Comparison of ENCODE assay signal across 13 mouse cellular contexts in the genomic region with DNA sequence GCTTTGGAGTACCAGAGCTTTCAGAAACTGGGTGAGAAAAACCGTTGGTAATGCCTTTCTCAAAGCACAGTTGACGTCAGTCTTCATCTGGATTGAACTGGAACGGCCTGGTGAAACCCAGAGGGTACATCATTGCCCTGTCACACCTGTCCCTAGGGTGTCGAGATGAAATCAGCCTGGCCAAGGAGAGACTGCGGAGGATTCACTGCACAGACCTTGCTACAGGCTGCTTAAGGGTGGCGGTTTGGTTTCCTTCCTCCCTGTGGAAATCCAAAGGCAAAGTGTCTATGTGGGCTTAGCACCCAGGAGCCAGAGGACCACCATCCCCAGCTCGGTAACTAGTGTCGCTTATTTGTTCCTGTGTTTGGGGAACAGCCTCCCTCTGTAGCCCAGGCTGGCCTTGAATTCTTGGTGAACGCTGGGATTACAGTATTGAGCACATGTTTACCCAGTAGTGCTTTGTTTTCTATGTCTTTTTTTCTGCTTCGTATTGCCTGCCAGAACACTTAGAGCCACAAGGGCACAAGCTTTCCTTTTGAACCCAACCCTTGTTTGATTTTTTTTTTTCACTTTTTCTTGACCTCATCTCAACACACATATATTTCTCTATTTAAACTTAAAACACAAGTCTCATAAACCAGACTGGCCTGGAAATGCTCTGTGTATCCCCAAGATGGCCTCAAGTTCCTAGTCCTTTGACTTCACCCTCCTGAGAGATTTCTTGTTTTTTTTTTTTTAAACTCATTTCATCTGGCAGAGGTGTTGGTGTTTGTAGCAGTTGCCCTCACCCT. TPM values are rescaled to one million over a fixed set of nuclear protein-coding genes. Genes with fewer than 3 reads are reported as not detected.
DNase-seq lines count a peak whose midpoint lies in the region; ATAC-seq and TF ChIP-seq lines count a peak whose summit lies in the region.
"Had no signal": no experiment of that assay in that cellular context is flagged by ENCODE, and none has a peak within 500 bp of the region (broad histone marks: within the 10 kb centered on the region; RNA-seq: fewer than 3 reads in every experiment).

A gene (plus strand): TSS at position 60 of the 791 bp plus-strand sequence.

- DNase-seq in liver, postnatal 0 days: no peak
- peak; percentile 66 to 68 for DNase-seq in thymus, postnatal 36 days
- no peak for DNase-seq in left cerebral cortex, postnatal 4 days
- DNase-seq in hindbrain, embryonic 10.5 days (ENCODE audit: low spot score): no peak
- DNase-seq: cerebellum, adult 2 months; kidney, adult 9 months had no signal

- TF ChIP-seq CTCF in liver, postnatal 0 days (IDR thresholded peaks at IDR 0.05; ENCODE audit: low read depth): no peak

- no peaks in the 10 kb centered on the region for H3K9me3 ChIP-seq in liver, postnatal 0 days (ENCODE audit: low read length)
- H3K9me3 ChIP-seq in liver, embryonic 12.5 days (replicated peaks): no peaks in the 10 kb centered on the region
- H3K9me3 ChIP-seq in kidney, embryonic 15.5 days (replicated peaks): no peaks in the 10 kb centered on the region
- H3K9me3 ChIP-seq in hindbrain, embryonic 10.5 days: no peaks in the 10 kb centered on the region
- H3K9me3 ChIP-seq: hindbrain, embryonic 15.5 days; liver, embryonic 15.5 days had no signal

- H3K27ac ChIP-seq in liver, postnatal 0 days (ENCODE audit: low read depth): peak within 1 kb of the TSS; percentile 62
- H3K27ac ChIP-seq in liver, embryonic 12.5 days: no peak within 1 kb of the TSS
- no peak within 1 kb of the TSS for H3K27ac ChIP-seq in kidney, embryonic 15.5 days
- H3K27ac ChIP-seq in hindbrain, embryonic 10.5 days: no peak within 1 kb of the TSS
- H3K27ac ChIP-seq: heart, adult 2 months; hindbrain, embryonic 15.5 days; liver, embryonic 15.5 days had no signal

- peak within 1 kb of the TSS; percentile 38 for H3K4me2 ChIP-seq in liver, postnatal 0 days (ENCODE audit: low read depth, low read length)
- H3K4me2 ChIP-seq in liver, embryonic 12.5 days: no peak within 1 kb of the TSS
- no peak within 1 kb of the TSS for H3K4me2 ChIP-seq in kidney, embryonic 15.5 days
- H3K4me2 ChIP-seq: hindbrain, embryonic 15.5 days; liver, embryonic 15.5 days had no signal

- no peak for TF ChIP-seq EP300 in liver, postnatal 0 days (IDR thresholded peaks at IDR 0.05; ENCODE audit: low read depth)

- H3K9ac ChIP-seq in liver, postnatal 0 days (replicated peaks): no peak within 1 kb of the TSS
- H3K9ac ChIP-seq in liver, embryonic 12.5 days: no peak within 1 kb of the TSS
- no peak within 1 kb of the TSS for H3K9ac ChIP-seq in kidney, embryonic 15.5 days
- H3K9ac ChIP-seq: hindbrain, embryonic 15.5 days; liver, embryonic 15.5 days had no signal

- H3K4me3 ChIP-seq in liver, postnatal 0 days (ENCODE audit: low read depth, low read length): no peak within 1 kb of the TSS
- no peak within 1 kb of the TSS for H3K4me3 ChIP-seq in liver, embryonic 12.5 days
- H3K4me3 ChIP-seq in kidney, embryonic 15.5 days (replicated peaks): no peak within 1 kb of the TSS
- no peak within 1 kb of the TSS for H3K4me3 ChIP-seq in hindbrain, embryonic 10.5 days
- H3K4me3 ChIP-seq: heart, adult 2 months; hindbrain, embryonic 15.5 days; liver, embryonic 15.5 days had no signal

- no peaks in the 10 kb centered on the region for H3K27me3 ChIP-seq in liver, postnatal 0 days (ENCODE audit: insufficient read depth, low read length)
- no peaks in the 10 kb centered on the region for H3K27me3 ChIP-seq in liver, embryonic 12.5 days (replicated peaks)
- no peaks in the 10 kb centered on the region for H3K27me3 ChIP-seq in kidney, embryonic 15.5 days
- no peaks in the 10 kb centered on the region for H3K27me3 ChIP-seq in hindbrain, embryonic 10.5 days (ENCODE audit: insufficient read depth, poor library complexity, severe bottlenecking)
- H3K27me3 ChIP-seq: hindbrain, embryonic 15.5 days; liver, embryonic 15.5 days had no signal

- intact Hi-C loops in left cerebral cortex, postnatal 4 days (cut with DNase I): no loop called here

- 47% methylated on average over 10 of the region's 10 CpGs for WGBS in liver, postnatal 0 days (ENCODE audit: insufficient replicate concordance)
- WGBS in liver, embryonic 12.5 days (ENCODE audit: insufficient replicate concordance): 54% methylated on average over 10 of the region's 10 CpGs
- WGBS in kidney, embryonic 15.5 days: 85% methylated on average over 10 of the region's 10 CpGs
- 82% methylated on average over 10 of the region's 10 CpGs for WGBS in hindbrain, embryonic 10.5 days

- peaks cover 2% of the 10 kb centered on the region; the same call in 1 of the 2 replicates for H3K4me1 ChIP-seq in liver, postnatal 0 days (ENCODE audit: insufficient read depth)
- peaks cover 16% of the 10 kb centered on the region; the same call in 1 of the 2 replicates for H3K4me1 ChIP-seq in liver, embryonic 12.5 days
- peaks cover 16% of the 10 kb centered on the region for H3K4me1 ChIP-seq in kidney, embryonic 15.5 days
- peaks cover 12% of the 10 kb centered on the region; the same call in 1 of the 2 replicates for H3K4me1 ChIP-seq in hindbrain, embryonic 10.5 days (replicated peaks)
- H3K4me1 ChIP-seq: hindbrain, embryonic 15.5 days had no signal

- peak; percentile 43; the same call in 1 of the 2 replicates for ATAC-seq in liver, postnatal 0 days
- ATAC-seq in liver, embryonic 12.5 days: no peak
- ATAC-seq in activated CD4-positive, CD25-positive, alpha-beta regulatory T cell, adult 4 months: peak; percentile 4
- no peak for ATAC-seq in monocyte, adult 5-6 weeks (replicated peaks; ENCODE audit: insufficient number of reproducible peaks, low FRiP score, low TSS enrichment, poor library complexity, severe bottlenecking)
- no peak for ATAC-seq in kidney, embryonic 15.5 days (replicated peaks; ENCODE audit: low FRiP score)

- H3K36me3 ChIP-seq in liver, postnatal 0 days (replicated peaks; ENCODE audit: insufficient read depth, low read length): no peaks in the 10 kb centered on the region
- H3K36me3 ChIP-seq in liver, embryonic 12.5 days: no peaks in the 10 kb centered on the region
- no peaks in the 10 kb centered on the region for H3K36me3 ChIP-seq in kidney, embryonic 15.5 days
- H3K36me3 ChIP-seq in hindbrain, embryonic 10.5 days: no peaks in the 10 kb centered on the region
- H3K36me3 ChIP-seq: hindbrain, embryonic 15.5 days; liver, embryonic 15.5 days had no signal

RNA-seq across cellular contexts. Expression of the gene that starts here (rescaled TPM):
- polyA plus RNA-seq in liver, postnatal 0 days (2015; fragmentation: Nextera tagmentation; extraction: Ambion mirVana): 4.3 and 5.1 TPM in 2 replicates
- 2.1 and 2.5 TPM in 2 replicates for polyA plus RNA-seq in liver, embryonic 12.5 days (2016; fragmentation: Nextera tagmentation; extraction: Ambion mirVana)
- polyA plus RNA-seq in activated CD4-positive, CD25-positive, alpha-beta regulatory T cell, adult 4 months (2017; shearing (Covaris generic)): 100 to 1,000 TPM; 233 to 235 TPM
- 33.3 to 42.9 TPM (median 38.6 TPM) in 3 replicates for total RNA-seq in monocyte, adult 5-6 weeks (2017)
- polyA plus RNA-seq in kidney, embryonic 15.5 days (2015; fragmentation: Nextera tagmentation; extraction: Ambion mirVana): 0.50 and 0.78 TPM in 2 replicates
- total RNA-seq in left cerebral cortex, postnatal 4 days (2021): under 1 TPM; 0.30 to 0.42 TPM
- polyA plus RNA-seq in hindbrain, embryonic 10.5 days (2016; fragmentation: Nextera tagmentation; extraction: Ambion mirVana): 0.44 and 0.52 TPM in 2 replicates

Comparison
In these comparisons a context has a peak if more than half of its experiments do, and no peak if none do; other contexts are left out.
1. RNA of the gene that starts here (total RNA-seq): 33.3 to 42.9 TPM in monocyte, adult 5-6 weeks; 0.30 to 0.42 TPM in left cerebral cortex, postnatal 4 days; every median in the first group is over 10 times any median in the second.
2. RNA of the gene that starts here (polyA plus RNA-seq): 233 to 235 TPM in activated CD4-positive, CD25-positive, alpha-beta regulatory T cell, adult 4 months; 4.3 to 5.1 TPM in liver, postnatal 0 days, 2.1 to 2.5 TPM in liver, embryonic 12.5 days, 0.50 to 0.78 TPM in kidney, embryonic 15.5 days and 0.44 to 0.52 TPM in hindbrain, embryonic 10.5 days; every median in the first group is over 10 times any median in the second.
3. ATAC-seq: peak in liver, postnatal 0 days (single experiment) and activated CD4-positive, CD25-positive, alpha-beta regulatory T cell, adult 4 months (single experiment); none in liver, embryonic 12.5 days (single experiment), monocyte, adult 5-6 weeks (single experiment) and kidney, embryonic 15.5 days (single experiment).
4. DNase-seq: peak in thymus, postnatal 36 days (2 of 2); none in liver, postnatal 0 days (single experiment), left cerebral cortex, postnatal 4 days (single experiment) and hindbrain, embryonic 10.5 days (single experiment).